9 mouse cellular contexts compared by ENCODE assay signal in the genomic region with DNA sequence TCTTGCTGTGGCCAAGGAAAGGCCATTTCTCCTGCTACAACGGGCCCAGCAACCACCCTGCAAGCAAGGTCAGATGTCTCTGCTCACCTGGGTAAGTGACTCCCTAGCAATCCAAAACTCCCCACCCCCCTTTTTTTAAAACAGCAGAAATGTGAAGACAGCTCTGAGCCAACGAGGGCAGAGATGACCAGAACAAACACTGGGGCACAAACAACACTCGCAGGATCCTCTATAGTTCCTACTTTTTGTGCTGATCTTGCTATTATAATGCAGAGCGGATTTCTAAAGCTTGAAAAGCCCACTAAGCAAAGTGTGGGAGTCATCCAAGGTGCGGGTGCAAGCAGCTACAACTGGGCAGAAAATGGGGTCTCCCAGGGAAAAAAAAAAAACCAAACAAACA. TPM values are rescaled to one million over a fixed set of nuclear protein-coding genes. Genes with fewer than 3 reads are reported as not detected.
DNase-seq lines count a peak whose midpoint lies in the region; ATAC-seq and TF ChIP-seq lines count a peak whose summit lies in the region.
"Had no signal": no experiment of that assay in that cellular context is flagged by ENCODE, and none has a peak within 500 bp of the region (broad histone marks: within the 10 kb centered on the region; RNA-seq: fewer than 3 reads in every experiment).

No protein-coding gene starts in this region.

- H3K4me2 ChIP-seq in hindbrain, embryonic 14.5 days (replicated peaks) = peak overlapping the region; percentile 89
- H3K4me2 ChIP-seq in midbrain, embryonic 12.5 days (replicated peaks) = peak overlapping the region; percentile 87

- no peak for TF ChIP-seq CTCF in kidney, adult 2 months (conservative IDR thresholded peaks at IDR 0.05; ENCODE audit: insufficient read depth, insufficient read length, low read depth, low read length)
- TF ChIP-seq CTCF in bone marrow macrophage, adult 2 months (IDR thresholded peaks at IDR 0.05; ENCODE audit: low read depth, low read length) = no peak

- peak overlapping the region; percentile 89; the same call in 1 of the 2 replicates for H3K9ac ChIP-seq in hindbrain, embryonic 14.5 days
- no peak overlapping the region; the same call in 1 of the 2 replicates for H3K9ac ChIP-seq in midbrain, embryonic 12.5 days (replicated peaks)

- no peak for ATAC-seq in hindbrain, embryonic 14.5 days (ENCODE audit: low FRiP score)
- no peak for ATAC-seq in midbrain, embryonic 12.5 days (ENCODE audit: low FRiP score, low read depth)

- H3K4me3 ChIP-seq in kidney, adult 2 months (ENCODE audit: insufficient read depth, low read depth, low read length) = peak overlapping the region; percentile 70
- H3K4me3 ChIP-seq in bone marrow macrophage, adult 2 months (ENCODE audit: insufficient read depth, low read length) = peak overlapping the region; percentile 89
- H3K4me3 ChIP-seq in hindbrain, embryonic 14.5 days (replicated peaks; ENCODE audit: low read length) = peak overlapping the region; percentile 82; the same call in 1 of the 2 replicates
- no peak overlapping the region for H3K4me3 ChIP-seq in midbrain, embryonic 12.5 days

- H3K36me3 ChIP-seq in kidney, adult 2 months (ENCODE audit: control insufficient read depth, insufficient read depth, low read length) = no peaks in the 10 kb centered on the region
- H3K36me3 ChIP-seq in hindbrain, embryonic 14.5 days (replicated peaks; ENCODE audit: control insufficient read depth, insufficient read depth) = no peaks in the 10 kb centered on the region
- no peaks in the 10 kb centered on the region for H3K36me3 ChIP-seq in midbrain, embryonic 12.5 days

- H3K4me1 ChIP-seq in kidney, adult 2 months (ENCODE audit: control insufficient read depth, insufficient read depth, low read length) = peaks cover 52% of the 10 kb centered on the region
- peaks cover 82% of the 10 kb centered on the region for H3K4me1 ChIP-seq in bone marrow macrophage, adult 2 months (ENCODE audit: control insufficient read depth, insufficient read depth, low read length)
- peaks cover 14% of the 10 kb centered on the region for H3K4me1 ChIP-seq in hindbrain, embryonic 14.5 days (replicated peaks; ENCODE audit: control insufficient read depth, insufficient read depth, low read length)
- peaks cover 18% of the 10 kb centered on the region; the same call in 1 of the 2 replicates for H3K4me1 ChIP-seq in midbrain, embryonic 12.5 days

- no peak for TF ChIP-seq POLR2A in kidney, adult 2 months (IDR thresholded peaks at IDR 0.05; ENCODE audit: low read depth, low read length)
- TF ChIP-seq POLR2A in bone marrow macrophage, adult 2 months (IDR thresholded peaks at IDR 0.05; ENCODE audit: borderline replicate concordance, low read depth, low read length) = 0 out of 2 replicates have a peak, but pooled peaks have one; percentile 6

- peak overlapping the region; percentile 93 for H3K27ac ChIP-seq in kidney, adult 2 months (ENCODE audit: insufficient read depth, low read depth, low read length)
- H3K27ac ChIP-seq in bone marrow macrophage, adult 2 months (ENCODE audit: insufficient read depth, low read depth, low read length) = peak overlapping the region; percentile 94
- H3K27ac ChIP-seq in hindbrain, embryonic 14.5 days = no peak overlapping the region
- no peak overlapping the region for H3K27ac ChIP-seq in midbrain, embryonic 12.5 days (replicated peaks)

- intact Hi-C loops in gastrocnemius, postnatal 36 days (cut with DNase I) = no loop called here

- DNase-seq in kidney, adult 2 months = no peak
- no peak for DNase-seq in kidney, postnatal 36 days
- no peak for DNase-seq in hindbrain, embryonic 14.5 days (ENCODE audit: low spot score)
- no peak for DNase-seq in gastrocnemius, postnatal 36 days
- DNase-seq in thymus, postnatal 25 days = no peak
- no peak for DNase-seq in layer of hippocampus, adult 11-12 months (ENCODE audit: low spot score)

- no peaks in the 10 kb centered on the region for H3K9me3 ChIP-seq in hindbrain, embryonic 14.5 days (ENCODE audit: control insufficient read depth, low read length)
- H3K9me3 ChIP-seq in midbrain, embryonic 12.5 days = no peaks in the 10 kb centered on the region

- 37% methylated on average over 5 of the region's 5 CpGs for WGBS in kidney, adult 2 months
- WGBS in hindbrain, embryonic 14.5 days = 54% methylated on average over 5 of the region's 5 CpGs
- 61% methylated on average over 5 of the region's 5 CpGs for WGBS in midbrain, embryonic 12.5 days

- no peaks in the 10 kb centered on the region for H3K27me3 ChIP-seq in kidney, adult 2 months (replicated peaks; ENCODE audit: control insufficient read depth, insufficient read depth, low read length)
- no peaks in the 10 kb centered on the region for H3K27me3 ChIP-seq in hindbrain, embryonic 14.5 days (ENCODE audit: control insufficient read depth, insufficient read depth, low read length)
- no peaks in the 10 kb centered on the region for H3K27me3 ChIP-seq in midbrain, embryonic 12.5 days

RNA-seq across cellular contexts. Expression of gene Gpr146, which starts 6.4 kb away (rescaled TPM):
- polyA plus RNA-seq in kidney, adult 2 months (2012; rRNA removed) = 39.1 and 43.0 TPM in 2 replicates
- 34.5 and 34.7 TPM in 2 replicates for polyA plus RNA-seq in bone marrow macrophage, adult 2 months (2012; ENCODE audit: insufficient read depth, insufficient read length, missing spikeins)
- polyA plus RNA-seq in hindbrain, embryonic 14.5 days (2014; fragmentation: Nextera tagmentation; extraction: Ambion mirVana) = 1.4 and 2.7 TPM in 2 replicates
- 1.8 and 2.6 TPM in 2 replicates for polyA plus RNA-seq in midbrain, embryonic 12.5 days (2016; fragmentation: Nextera tagmentation; extraction: Ambion mirVana)
- 10 to 100 TPM; 25.3 to 30.4 TPM for total RNA-seq in gastrocnemius, postnatal 36 days (2021)

RNA-seq across cellular contexts. Expression of gene Cyp2w1, which starts 18.7 kb away (rescaled TPM):
- polyA plus RNA-seq in kidney, adult 2 months (2012; rRNA removed) = not detected in 2 replicates
- polyA plus RNA-seq in bone marrow macrophage, adult 2 months (2012; ENCODE audit: insufficient read depth, insufficient read length, missing spikeins) = not detected in 2 replicates
- polyA plus RNA-seq in hindbrain, embryonic 14.5 days (2014; fragmentation: Nextera tagmentation; extraction: Ambion mirVana) = not detected in 2 replicates
- 0.20 and 0.64 TPM in 2 replicates for polyA plus RNA-seq in midbrain, embryonic 12.5 days (2016; fragmentation: Nextera tagmentation; extraction: Ambion mirVana)
- total RNA-seq in gastrocnemius, postnatal 36 days (2021) = not detected
- total RNA-seq: left cerebral cortex, adult 18-20 months had no signal

RNA-seq across cellular contexts. Expression of gene Cox19, which starts 19.9 kb away (rescaled TPM):
- polyA plus RNA-seq in kidney, adult 2 months (2012; rRNA removed) = 114 and 125 TPM in 2 replicates
- polyA plus RNA-seq in bone marrow macrophage, adult 2 months (2012; ENCODE audit: insufficient read depth, insufficient read length, missing spikeins) = 31.4 and 36.1 TPM in 2 replicates
- polyA plus RNA-seq in hindbrain, embryonic 14.5 days (2014; fragmentation: Nextera tagmentation; extraction: Ambion mirVana) = 110 and 113 TPM in 2 replicates
- 121 and 125 TPM in 2 replicates for polyA plus RNA-seq in midbrain, embryonic 12.5 days (2016; fragmentation: Nextera tagmentation; extraction: Ambion mirVana)
- total RNA-seq in gastrocnemius, postnatal 36 days (2021) = 10 to 100 TPM; 52.8 to 68.3 TPM

RNA-seq across cellular contexts. Expression of gene C130050O18Rik, which starts 34.0 kb away (rescaled TPM):
- polyA plus RNA-seq in kidney, adult 2 months (2012; rRNA removed) = 3.0 and 4.3 TPM in 2 replicates
- polyA plus RNA-seq in bone marrow macrophage, adult 2 months (2012; ENCODE audit: insufficient read depth, insufficient read length, missing spikeins) = 13.2 and 14.4 TPM in 2 replicates
- polyA plus RNA-seq in hindbrain, embryonic 14.5 days (2014; fragmentation: Nextera tagmentation; extraction: Ambion mirVana) = 0.26 and 0.32 TPM in 2 replicates
- 0.22 and 0.36 TPM in 2 replicates for polyA plus RNA-seq in midbrain, embryonic 12.5 days (2016; fragmentation: Nextera tagmentation; extraction: Ambion mirVana)
- total RNA-seq in gastrocnemius, postnatal 36 days (2021) = under 1 TPM; 0.13 to 0.35 TPM

RNA-seq across cellular contexts. Expression of gene Adap1, which starts 45.7 kb away (rescaled TPM):
- polyA plus RNA-seq in kidney, adult 2 months (2012; rRNA removed) = 29.5 and 34.2 TPM in 2 replicates
- polyA plus RNA-seq in bone marrow macrophage, adult 2 months (2012; ENCODE audit: insufficient read depth, insufficient read length, missing spikeins) = 73.2 and 77.1 TPM in 2 replicates
- 78.6 and 89.9 TPM in 2 replicates for polyA plus RNA-seq in hindbrain, embryonic 14.5 days (2014; fragmentation: Nextera tagmentation; extraction: Ambion mirVana)
- 4.5 and 4.7 TPM in 2 replicates for polyA plus RNA-seq in midbrain, embryonic 12.5 days (2016; fragmentation: Nextera tagmentation; extraction: Ambion mirVana)
- total RNA-seq in gastrocnemius, postnatal 36 days (2021) = 1 to 10 TPM; 1.6 to 1.7 TPM

Comparison
In these comparisons a context has a peak if more than half of its experiments do, and no peak if none do; other contexts are left out.
1. H3K27ac ChIP-seq: peak in kidney, adult 2 months (single experiment) and bone marrow macrophage, adult 2 months (single experiment); none in hindbrain, embryonic 14.5 days (single experiment) and midbrain, embryonic 12.5 days (single experiment).